Mouse (Mus musculus): ENCODE measurements at regions not wholly inside any gene's neighbourhood (a gene's known extent, or its start where the extent isn't known, plus 50 kb on each side); places are given as distances from the start of the nearest gene placed in this dataset.

GRCm38 (mm10) chr3:80506701-80507100 lies 295.9 kb downstream of the Gria2 start:
- H3K4me3 ChIP-seq = no peak overlapping the region
- no peak overlapping the region for H3K9ac ChIP-seq
- WGBS = 43% methylated on average over 1 of the region's 1 CpGs
- no peaks in the 10 kb centered on the region for H3K4me1 ChIP-seq
- H3K9me3 ChIP-seq (replicated peaks) = no peaks in the 10 kb centered on the region
- H3K4me2 ChIP-seq = no peak overlapping the region
- H3K27ac ChIP-seq = no peak overlapping the region
- ATAC-seq = no peak
- no peaks in the 10 kb centered on the region for H3K27me3 ChIP-seq
- no peaks in the 10 kb centered on the region for H3K36me3 ChIP-seq (ENCODE audit: poor library complexity, severe bottlenecking)

- Histone ChIP-seq H3K4me3 (no peak overlapping the region), H3K4me2 (no peak overlapping the region), H3K9me3 (replicated peaks) (no peaks in the 10 kb centered on the region), H3K9ac (no peak overlapping the region), H3K27me3 (no peaks in the 10 kb centered on the region), H3K27ac (no peak overlapping the region), H3K4me1 (no peaks in the 10 kb centered on the region), H3K36me3 (ENCODE audit: poor library complexity, severe bottlenecking) (no peaks in the 10 kb centered on the region)
- WGBS = 47% methylated on average over 1 of the region's 1 CpGs
- no peak for ATAC-seq
Measured at GRCm38 (mm10) chr3:80501117-80501516, 301.5 kb downstream of the Gria2 start.

DNA sequence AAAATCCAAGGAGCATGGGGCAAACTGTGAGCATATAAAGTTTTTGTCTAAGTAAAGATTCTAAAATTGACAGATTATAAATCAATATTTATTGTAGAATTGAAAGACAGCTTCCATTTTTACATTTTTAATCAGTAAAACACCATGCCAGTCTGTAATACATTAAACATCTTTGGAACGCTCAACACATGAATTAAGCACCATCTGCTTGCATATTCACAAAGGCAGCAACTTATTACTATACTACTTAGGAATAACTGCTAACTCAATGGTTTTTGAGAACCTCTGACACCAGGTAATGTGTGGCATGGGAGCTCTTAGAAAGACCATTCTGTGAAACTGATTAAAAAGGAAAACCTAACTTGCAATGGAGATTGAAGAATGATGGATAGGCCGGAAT lies 306.1 kb downstream of the Gria2 start:
- ATAC-seq = peak; percentile 68; the same call in 1 of the 2 replicates
- Histone ChIP-seq H3K4me1 (no peaks in the 10 kb centered on the region), H3K4me2 (no peak overlapping the region), H3K9me3 (replicated peaks) (no peaks in the 10 kb centered on the region), H3K36me3 (ENCODE audit: poor library complexity, severe bottlenecking) (no peaks in the 10 kb centered on the region), H3K27ac (no peak overlapping the region), H3K4me3 (no peak overlapping the region), H3K9ac (no peak overlapping the region), H3K27me3 (no peaks in the 10 kb centered on the region)
- 91% methylated on average over 2 of the region's 2 CpGs for WGBS

DNA sequence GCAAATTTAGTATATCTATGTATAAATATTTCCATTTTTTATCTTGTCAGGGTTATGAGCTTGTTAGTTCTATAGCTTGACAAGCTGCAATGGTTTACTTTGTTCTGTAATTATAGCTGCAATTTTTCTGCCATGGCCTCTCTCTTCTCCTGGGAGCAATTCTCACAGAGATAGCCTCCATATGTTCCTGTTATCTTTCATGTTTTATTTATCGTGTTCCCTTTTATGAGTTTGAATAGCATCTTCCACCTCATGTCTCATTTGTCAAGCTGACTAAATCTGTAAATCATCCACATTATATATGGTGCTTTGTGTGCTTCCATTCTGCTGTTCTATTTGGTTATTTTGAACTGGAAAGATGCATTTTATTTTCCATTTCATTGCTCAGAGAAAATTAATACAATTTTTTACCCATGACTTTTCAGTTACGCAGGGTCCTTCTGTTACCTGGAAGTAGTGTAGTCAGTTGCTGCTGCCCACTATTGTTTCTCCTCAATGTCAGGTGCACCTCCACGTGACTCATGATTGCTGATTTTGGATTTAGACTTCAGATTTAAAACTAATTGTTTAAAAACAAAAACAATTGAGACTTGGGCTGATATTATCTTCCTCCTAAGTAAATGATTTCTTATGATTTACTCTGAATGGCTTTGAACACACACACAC lies 318.3 kb downstream of the Gria2 start:
- ATAC-seq = peak; percentile 50; the same call in 1 of the 2 replicates
- Histone ChIP-seq H3K27ac (no peak overlapping the region), H3K4me3 (no peak overlapping the region), H3K27me3 (no peaks in the 10 kb centered on the region), H3K4me2 (no peak overlapping the region), H3K4me1 (no peaks in the 10 kb centered on the region), H3K9ac (no peak overlapping the region), H3K36me3 (ENCODE audit: poor library complexity, severe bottlenecking) (no peaks in the 10 kb centered on the region), H3K9me3 (replicated peaks) (no peaks in the 10 kb centered on the region)
- 79% methylated on average over 3 of the region's 3 CpGs for WGBS

- Histone ChIP-seq H3K9me3 (replicated peaks) (no peaks in the 10 kb centered on the region), H3K27me3 (no peaks in the 10 kb centered on the region), H3K36me3 (ENCODE audit: poor library complexity, severe bottlenecking) (no peaks in the 10 kb centered on the region), H3K9ac (no peak overlapping the region), H3K4me3 (no peak overlapping the region), H3K4me2 (no peak overlapping the region), H3K4me1 (no peaks in the 10 kb centered on the region), H3K27ac (no peak overlapping the region)
- ATAC-seq = peak; percentile 50; the same call in 1 of the 2 replicates
Measured at GRCm38 (mm10) chr3:80478676-80479075, 324.0 kb downstream of the Gria2 start.

DNA sequence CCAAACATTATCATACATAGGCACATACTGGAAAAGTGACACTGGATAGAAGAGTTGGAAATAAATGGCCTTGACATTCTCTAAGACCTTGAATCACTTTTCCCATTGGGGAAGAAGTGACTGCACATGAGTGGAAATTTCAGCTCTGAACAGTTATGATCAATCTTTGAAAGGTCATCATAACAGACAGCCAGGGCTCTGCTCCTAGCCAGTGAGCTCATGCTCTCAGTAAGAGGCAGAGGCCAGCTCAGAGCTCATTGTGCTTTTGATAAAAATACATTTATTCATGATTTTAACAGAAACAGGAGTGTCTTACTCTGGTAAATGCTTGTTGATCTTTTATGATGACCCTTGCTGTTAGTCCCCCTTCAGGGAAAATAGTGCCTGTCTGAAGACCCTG lies 328.9 kb downstream of the Gria2 start:
- no peaks in the 10 kb centered on the region for H3K36me3 ChIP-seq (ENCODE audit: poor library complexity, severe bottlenecking)
- no peaks in the 10 kb centered on the region for H3K4me1 ChIP-seq
- H3K27ac ChIP-seq = no peak overlapping the region
- no peak overlapping the region for H3K9ac ChIP-seq
- H3K4me3 ChIP-seq = no peak overlapping the region
- H3K4me2 ChIP-seq = no peak overlapping the region
- no peak for ATAC-seq
- no peaks in the 10 kb centered on the region for H3K27me3 ChIP-seq
- no peaks in the 10 kb centered on the region for H3K9me3 ChIP-seq (replicated peaks)

Measured in forebrain, embryonic 13.5 days (tissue).